Mouse (Mus musculus): Measurements from ENCODE around the gene Htra2.
A peak's percentile ranks its signal among the peaks of the same experiment; 100 is the strongest.

Htra2 gene

DNA sequence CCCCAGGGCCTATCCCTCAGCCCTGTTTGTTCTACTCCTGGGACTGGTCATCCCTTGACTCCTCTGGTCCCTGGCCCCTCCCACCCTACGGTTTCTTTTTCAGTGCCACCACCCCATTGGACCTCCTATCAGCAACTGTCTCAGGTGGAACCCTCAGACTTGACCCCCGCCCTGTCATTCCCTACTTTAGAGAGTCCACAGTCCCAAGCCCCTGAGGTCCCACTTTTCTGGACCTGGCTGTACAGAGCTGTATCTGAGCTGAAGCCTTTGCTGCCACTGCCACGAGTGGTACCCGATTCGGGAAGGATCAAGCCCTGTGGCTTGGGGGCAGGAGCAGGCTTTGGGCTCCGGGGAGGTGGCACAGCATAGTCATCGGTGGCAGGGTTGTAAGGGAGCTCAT, 24.0 kb downstream of the Htra2 start:
- DNase-seq = no peak

DNA sequence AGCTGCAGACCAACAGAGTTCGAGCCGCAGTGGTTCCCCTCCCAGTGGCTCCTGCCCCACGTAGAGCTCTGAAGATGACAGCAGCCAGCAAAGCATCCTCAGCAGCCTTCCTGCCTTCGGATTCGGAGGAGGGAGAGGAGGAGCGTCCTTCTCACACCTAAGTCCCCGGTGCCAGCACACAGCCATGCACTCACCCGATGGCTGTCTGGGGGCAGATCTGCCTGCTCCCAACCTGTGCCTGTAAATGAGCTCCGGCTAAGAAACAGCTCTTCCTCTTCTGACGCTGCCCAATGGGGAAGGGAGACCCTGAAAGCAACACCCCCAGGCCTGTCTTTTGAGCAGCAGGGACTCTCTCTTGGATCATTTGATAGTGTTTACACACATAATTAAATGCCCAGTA, 25.3 kb downstream of the Htra2 start:
- no peak for DNase-seq

DNA sequence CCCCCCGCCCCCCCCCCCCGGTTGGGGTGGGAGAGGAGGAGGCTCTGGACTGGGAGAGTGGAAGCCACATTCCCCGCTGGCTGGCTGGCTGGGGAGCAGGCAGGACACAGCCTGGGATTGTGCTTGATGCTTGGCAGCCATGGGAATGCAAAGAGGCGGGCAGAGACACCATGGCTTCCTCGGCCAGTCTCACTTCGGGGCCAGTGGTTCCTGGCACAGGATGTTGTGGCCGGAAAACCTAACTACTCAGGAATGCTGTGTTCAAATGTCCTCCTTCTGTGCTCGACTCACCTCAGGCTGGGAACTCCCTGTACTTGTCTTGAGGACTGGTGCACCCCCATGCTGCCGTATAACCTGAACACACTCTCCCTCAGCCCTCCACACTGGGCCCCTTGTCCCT, 27.4 kb downstream of the Htra2 start:
- no peak for DNase-seq

DNA sequence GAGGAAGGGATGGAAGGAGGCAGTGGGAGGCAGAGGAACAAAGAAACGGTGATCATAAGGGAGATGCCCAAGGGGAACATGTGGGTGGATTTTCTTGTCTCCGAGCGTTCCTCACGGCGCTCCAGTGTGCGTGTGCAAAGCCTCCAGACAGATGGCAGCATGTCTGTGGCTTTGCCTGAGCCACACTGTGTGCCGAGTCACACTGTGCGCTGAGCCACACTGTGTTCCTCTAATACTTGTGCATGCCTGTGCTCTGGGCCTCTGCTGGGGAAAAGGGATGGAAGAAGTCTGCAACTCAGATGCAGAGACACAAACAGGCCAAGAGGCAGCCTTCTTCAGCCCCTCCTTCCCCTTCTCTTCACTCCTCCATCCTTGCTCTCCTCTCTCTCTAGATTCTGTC, 27.8 kb downstream of the Htra2 start:
- DNase-seq = no peak

DNA sequence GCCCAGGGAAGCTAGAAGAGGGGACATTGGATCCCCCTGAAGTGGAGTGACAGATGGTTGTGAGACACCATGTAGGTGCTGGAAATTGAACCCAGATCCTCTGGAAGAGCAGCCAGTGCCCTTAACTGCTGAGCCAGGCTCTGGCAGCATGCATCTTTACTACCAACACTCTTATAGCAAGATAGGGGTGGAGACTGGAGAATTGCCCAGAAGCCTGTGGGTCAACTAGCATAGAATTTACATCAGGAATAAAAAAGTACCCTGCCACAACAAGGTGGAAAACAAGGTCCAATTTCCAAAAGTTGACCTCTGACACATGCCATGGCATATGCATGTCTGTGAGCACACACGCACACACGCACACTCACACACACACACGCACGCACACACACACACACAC, 29.9 kb downstream of the Htra2 start:
- DNase-seq = no peak

DNA sequence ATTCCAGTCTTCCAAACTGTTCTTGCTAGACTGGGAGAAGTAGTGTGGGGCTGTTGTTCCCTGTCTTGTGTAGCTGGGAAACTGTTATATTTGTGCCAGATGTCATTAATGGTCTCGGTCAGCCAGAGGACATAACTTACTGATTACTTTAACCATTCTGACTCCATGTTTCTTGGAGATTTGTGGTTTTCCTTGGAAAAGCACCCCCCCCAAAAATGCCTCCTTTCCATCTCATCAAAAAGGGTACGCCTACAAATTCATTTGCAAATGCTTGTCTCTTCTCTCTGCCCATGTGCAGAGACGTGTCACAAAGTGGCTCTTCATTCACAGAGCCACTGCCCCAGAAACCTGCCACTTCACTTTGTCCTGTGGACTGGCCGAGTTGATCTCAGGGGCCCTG, 30.7 kb downstream of the Htra2 start:
- no peak for DNase-seq

DNA sequence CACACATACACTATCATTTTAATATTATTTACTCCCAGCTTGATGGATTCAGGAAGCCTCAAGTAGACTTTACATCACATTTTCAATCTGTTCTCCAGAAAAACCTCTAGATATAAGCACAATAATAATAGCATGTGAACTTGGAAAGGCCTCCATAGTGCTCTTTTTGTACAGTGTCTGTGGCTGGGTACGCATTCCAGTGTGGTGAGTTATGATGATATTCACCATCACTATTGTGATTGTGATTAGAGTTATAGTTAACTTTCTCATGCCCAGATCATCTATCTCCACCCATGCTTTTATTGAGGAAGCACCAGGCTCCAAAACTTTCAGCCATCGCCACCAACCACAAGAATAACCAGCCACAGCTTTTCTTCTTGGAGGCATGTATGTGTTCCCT, 31.3 kb downstream of the Htra2 start:
- DNase-seq = no peak

DNA sequence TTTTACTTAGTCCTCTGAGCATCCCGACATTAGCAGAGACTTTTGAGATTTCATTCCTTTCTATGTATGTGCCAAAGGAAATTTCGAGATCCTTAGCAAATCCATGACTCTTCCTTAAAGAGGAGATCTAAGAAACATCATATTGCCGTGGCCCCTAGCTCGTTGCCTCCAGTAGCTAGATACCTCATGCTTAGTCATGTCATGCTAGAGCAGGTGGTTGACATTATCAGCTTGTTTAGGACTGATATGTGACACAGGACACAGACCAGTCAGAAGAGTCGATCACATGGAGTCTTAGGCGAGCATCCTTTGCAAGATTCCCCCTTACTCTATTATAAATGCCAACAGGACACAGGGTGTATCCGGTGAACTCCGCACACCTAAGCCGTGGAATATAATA, 32.1 kb downstream of the Htra2 start:
- no peak for DNase-seq

DNA sequence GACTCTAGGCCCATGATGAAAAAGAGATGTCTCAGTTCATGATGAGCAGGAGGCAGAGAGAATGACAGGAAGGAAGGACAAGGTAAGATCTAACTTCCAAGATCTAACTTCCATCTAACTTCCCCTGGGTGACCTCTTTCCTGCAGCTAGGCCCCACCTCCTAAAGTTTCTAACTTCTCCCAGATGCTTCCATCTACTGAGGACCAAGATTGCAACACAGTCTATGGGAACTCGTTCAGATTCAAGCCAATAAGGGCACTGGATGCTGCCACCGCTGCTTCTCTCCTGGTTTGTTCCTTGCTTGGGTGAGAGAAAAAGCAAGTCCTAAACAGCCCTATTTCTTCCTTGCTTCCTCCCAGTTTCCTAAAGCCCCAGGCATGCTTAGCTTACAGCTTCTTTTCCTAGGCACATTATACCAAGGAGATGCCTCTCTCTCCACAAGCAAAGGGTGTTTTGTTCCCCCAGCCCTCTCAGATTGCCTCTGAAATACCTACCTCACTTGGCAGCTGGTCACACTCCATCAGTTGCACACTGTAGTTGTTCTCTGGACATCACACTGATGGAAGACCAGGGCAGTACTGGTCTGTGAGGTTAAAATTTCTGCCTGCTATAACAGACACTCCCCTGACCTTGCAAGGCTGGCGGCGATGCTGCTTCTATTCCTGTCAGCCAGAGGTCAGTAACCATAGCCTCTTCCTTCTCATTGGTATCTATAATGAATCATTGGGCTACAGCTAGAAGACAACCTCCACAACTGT, 34.1 kb downstream of the Htra2 start:
- no peak for DNase-seq

DNA sequence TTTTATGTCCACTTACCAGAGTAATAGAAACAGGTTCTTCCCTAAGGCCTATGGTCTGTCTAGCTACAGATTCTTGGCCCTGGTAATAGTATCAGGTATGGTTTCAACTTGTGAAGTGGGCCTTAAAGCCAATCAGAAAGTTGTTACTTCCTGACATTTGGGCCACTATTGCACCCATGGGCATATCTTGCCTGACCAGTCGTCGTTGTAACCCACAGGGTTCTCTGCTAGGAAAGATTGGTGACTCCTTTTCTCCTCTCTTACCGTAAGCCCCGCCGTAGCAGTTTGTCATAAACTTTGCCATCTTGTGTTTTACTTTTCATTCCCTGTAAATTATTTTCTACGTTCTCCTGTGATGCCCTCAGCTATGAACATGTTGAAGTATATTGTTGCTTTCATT, 35.0 kb downstream of the Htra2 start:
- no peak for DNase-seq

DNA sequence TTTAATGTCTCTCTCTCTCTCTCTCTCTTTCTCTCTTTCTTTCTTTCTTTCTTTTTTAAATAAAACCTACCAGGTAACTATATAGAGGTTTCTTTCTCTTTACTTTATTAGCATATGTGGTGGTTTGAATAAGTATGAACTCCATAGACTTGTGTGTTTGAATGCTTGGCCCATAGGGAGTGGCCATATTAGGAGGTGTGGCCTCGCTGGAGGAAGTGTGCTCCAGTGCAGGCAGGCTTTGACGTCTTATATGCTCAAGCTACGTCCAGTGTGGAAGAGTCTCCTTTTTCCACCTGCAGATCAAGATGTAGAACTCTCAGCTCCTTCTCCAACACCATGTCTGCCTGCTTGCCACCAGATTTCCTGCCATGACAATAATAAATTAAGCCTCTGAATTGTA, 36.0 kb downstream of the Htra2 start:
- DNase-seq = no peak

DNA sequence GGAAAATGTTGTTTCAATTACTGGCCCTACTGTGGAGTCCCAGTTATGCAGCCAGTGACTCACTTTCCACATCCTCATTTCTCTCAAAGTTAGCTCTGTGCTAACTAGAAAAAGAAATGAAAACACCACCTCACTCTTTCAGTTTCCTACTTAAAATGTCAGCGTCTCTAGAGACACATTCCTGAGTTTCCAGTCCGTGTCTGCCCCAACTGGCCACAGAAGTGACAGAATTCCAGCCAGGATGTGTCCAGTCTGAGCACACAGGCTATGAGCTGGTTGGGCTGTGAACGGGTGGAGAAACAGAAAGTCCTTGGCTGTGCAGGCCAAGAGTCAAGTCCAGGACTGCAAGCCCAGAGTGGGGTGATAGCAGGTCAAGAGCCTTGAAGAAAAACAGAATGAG, 37.9 kb downstream of the Htra2 start:
- DNase-seq = peak; percentile 58

DNA sequence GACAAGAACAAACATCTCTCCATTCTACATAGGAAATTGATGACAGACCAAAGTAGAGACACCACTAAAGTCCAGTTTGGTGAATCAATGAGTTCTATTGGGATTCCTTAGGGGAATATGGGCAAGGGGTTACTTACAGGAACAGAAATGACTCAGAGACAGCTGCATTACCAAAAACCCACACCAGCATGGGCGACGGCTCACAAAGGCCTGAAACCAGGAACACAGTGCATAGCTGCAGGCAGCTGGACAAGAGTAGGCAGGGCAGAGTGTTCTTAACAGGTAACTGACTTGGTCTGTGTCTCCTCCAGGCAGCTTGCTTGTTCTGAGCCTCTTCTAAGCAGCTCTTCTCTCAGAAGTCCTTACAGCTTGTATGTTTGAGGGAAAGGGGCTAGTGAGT, 39.3 kb downstream of the Htra2 start:
- no peak for DNase-seq

DNA sequence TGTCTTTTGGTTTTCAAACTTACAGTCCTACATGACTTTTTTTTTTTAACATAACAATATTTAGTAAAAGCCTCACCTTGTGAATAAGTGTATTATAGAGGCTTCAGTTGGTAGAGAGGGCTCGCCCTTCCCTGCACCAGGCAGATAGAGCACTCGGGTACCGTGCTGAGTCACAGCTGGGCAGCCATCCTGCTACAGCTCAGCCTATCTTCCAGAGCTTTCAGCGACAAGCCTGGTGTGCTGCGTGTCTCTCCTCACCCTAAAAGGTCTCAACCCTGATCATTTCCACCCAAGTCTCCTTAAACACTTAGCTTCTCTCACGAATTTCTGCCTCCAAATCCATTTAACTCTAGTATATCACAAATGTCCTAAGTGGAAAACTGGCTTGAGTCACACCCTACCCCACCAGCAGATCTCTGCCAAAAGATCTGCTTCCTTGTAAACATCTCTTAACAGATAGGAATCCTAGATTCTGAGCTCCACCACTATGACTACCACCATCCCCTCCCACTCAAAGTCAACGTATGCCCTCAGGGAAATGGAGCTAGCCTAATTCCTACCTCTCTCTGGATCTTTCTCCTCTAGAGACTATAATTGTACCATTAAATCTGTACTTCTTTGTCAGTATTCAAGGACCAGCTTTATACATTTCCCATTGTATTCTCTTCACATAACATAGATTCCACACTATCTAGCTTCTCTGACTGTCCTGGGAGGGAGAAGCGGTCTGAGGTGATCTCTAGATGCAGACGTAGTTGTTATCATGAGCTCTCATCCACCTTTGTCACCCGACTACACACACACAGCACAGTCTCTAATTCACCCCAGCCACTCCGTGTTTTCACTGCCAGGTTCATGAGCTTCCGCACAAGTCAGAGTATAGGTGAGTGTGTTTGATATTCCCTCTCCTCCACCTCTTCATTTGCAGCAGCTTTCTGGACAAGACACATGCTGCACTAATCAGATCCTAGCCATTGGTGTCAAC, 40.3 kb downstream of the Htra2 start:
- DNase-seq = no peak

DNA sequence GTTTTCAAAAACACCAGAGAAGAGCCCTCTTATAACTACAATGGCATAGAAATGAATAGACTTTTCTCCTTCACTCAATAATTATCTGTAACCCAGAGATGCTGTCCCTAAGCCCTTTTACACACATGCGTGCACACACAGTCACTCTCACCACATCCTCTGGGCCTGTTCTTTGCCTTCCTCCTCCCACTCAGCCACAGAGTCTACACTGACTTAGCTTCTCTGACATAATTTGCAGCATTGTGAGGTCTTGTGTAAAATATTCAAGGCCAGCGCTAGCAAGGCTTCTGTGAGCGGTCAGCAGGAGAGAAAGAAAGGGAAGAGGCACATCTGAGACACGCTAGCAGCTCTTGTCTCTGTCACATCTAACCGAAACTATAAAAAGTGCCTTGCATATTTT, 41.6 kb downstream of the Htra2 start:
- no peak for DNase-seq

DNA sequence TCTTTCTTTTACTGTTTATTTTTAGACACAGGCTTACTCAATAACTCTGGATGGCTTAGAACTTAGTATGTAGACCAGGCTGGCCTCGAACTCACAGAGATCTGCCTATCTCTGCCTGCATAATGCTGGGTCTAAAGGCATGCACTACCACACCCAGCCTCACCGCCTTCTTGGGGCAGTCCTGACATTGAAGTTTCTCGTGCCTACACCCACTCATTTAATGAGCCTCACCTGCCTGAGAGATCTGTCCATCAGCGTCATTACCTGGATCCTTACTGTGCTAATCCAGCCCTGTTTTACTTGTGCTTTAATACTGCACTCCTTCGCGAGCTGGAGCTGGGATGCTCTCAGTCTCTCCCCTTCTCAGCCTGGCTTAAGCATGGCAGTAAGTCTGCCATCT, 43.3 kb downstream of the Htra2 start:
- DNase-seq = no peak

DNA sequence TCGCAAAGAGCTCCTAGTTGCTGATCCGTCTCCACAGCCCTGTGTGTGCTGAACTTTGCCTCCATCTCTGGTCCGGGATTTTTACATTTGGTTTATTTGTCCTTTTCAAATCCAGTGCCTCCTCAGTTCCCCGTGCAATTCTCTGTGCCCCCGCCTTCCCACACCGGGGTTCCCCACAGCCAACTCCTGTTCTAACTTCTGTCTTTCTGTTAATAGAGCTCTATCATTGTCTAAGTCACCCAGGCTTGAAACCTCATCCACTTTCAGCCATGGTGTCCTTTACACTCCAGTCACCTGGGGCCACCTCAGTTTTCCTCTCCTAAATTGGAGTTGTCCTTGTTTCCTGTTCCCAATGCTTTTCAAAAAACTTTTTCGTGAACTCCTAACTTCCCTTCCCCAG, 43.8 kb downstream of the Htra2 start:
- DNase-seq = no peak

DNA sequence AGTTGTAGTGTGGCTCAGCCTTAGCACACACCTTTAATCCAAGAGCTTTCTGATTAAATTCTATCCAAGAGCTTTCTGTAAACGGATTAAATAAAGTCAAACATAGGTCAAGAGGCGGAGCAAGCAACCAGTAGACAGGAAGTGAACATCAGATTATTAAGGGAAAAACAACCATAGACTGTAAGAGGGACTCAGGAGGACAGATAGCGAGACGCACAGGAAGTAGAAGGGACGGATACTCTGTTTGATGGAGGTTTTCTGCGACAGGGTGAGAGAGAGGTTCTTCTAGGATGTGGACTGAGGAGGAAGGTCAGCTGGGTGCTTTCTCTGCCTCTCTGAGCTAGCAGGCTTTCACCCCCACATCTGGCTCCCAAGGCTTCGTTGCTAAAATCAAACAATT, 45.1 kb downstream of the Htra2 start:
- no peak for DNase-seq

DNA sequence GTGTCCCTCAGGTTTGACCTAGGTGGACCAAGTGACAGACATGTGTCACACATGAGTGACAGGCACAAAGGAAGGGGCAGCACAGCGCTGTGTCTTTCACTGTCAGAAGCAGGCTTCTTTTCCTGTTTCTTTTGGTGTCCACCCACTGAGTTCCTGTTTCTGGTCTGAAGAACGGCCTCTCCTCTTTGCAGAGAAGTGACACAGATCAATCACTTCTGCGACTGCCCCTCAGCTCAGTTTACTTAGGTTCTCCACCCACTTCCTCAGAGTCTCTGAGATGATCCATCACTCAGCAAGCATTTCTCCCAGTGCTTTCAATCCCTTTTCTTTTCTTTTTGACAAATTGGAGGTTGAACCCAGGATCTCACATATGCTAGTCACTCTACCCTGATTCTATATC, 46.4 kb downstream of the Htra2 start:
- DNase-seq = no peak

DNA sequence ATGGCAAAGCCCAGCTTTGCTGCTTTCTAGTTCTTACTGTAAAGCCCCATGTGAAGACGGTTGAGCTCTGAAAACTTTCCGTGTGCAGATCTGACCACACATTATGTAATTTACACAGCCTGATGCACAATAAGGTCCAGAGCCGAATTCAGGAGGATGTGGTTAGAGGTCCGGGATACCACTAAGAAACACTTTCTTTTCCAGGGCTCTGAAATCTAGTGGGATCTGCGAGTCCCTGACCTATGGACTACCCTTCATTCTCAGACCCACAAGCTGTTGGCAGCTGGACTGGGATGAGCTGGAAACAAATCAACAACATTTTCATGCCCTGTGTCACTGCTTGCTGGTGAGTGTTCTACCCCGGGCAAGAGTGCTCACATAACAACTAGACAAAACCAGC, 49.0 kb downstream of the Htra2 start:
- no peak for DNase-seq

DNA sequence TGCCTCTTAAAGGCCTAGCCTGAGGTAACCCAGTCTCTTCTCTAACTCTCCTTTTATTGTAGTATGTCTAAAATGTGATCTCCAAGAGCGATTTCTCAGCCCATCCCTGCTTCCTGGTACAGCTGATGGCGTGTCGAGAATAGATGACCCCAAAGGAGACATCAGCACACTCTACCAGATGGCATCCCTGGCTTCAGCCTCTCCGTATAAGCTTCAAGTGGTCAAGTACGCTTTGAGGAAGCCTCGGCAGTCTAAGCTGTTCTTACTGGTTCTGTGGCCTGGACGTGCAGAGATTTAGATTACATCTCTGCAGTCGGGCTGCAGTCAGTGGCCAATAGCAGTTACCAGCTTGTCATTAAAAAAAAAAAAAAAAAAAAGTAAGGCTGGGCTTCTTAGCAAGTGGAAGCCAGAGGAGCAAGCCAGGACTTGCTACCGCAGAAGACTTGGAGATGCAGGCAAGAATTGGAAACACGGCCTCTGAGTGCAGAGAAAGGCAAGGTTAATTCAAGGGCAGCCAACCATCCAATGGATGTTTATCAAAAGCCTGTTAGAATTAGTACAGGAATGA, 49.5 kb downstream of the Htra2 start:
- no peak for DNase-seq

DNA sequence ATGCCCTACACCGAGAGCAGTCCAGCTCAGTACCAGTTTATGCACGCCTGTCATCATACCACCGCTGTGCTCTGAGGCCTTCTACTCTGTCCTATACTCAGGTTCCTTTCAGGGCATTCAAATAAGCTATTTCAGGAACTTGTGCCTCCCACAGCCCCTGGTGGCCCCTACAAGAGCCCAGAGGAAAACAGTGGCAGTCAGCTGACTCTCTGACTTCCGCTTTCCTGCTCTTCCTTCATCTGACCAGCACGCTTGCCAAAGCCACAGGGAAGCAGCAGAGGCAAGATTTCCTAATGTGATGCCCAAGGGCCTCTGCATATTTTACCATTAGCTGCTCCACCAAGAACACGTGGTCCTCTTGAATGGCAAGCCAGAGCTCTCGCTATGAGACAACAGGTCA, 50.2 kb downstream of the Htra2 start:
- DNase-seq = no peak

DNA sequence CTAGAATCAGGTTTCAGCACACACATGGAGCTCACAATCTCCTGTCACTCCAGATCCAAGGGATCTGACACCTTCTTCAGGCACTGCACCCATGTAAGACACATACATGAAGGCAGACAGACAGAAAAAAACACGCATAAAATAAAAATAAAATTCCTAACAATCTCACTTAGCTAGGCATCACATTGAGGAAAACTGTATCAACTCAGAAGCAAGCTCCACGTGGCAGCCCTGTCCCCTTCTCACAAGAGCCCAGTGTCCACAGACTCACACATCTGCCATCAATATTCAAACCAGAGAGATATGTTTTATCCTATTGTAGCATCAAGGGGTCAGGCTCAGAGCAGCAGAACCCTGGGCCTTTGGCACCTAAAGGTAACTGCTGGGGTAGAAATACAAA, 50.8 kb downstream of the Htra2 start:
- DNase-seq = no peak

DNA sequence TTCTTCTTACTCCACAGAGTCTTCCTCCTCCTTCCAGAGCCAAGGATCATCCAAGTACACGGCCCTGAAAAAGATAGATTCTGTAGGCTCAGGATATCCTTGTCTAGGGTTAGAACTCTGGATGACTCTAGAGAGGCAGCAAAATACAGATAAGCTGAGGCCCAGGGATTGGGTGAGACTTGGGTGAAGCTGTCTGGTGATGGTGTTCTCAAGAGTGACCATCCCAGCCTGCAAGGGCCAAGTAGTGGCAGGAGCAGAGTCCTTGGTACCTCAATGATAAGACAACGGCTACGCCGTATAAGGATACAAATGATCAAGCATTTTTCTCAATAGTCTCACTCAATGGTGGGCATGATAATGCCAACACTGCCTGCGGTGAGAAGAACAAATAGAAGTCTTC, 51.2 kb downstream of the Htra2 start:
- no peak for DNase-seq

Data from kidney, postnatal 10 days (tissue).